Mouse (Mus musculus) neutrophil, adult 59 days (primary cell): ENCODE measurements around the gene Smok3a. TPM values are rescaled to one million over a fixed set of nuclear protein-coding genes. Genes with fewer than 3 reads are reported as not detected.

ENCODE experiments used
- total RNA-seq, 2 experiments: library from RNA; stranded (reverse); gene quantifications; 1 replicate in 1 of 2; 2 replicates in 1 of 2; pipeline ENCODE4 v1.2.4; 2023

Gene Smok3a
- total RNA-seq: not detected

DNA sequence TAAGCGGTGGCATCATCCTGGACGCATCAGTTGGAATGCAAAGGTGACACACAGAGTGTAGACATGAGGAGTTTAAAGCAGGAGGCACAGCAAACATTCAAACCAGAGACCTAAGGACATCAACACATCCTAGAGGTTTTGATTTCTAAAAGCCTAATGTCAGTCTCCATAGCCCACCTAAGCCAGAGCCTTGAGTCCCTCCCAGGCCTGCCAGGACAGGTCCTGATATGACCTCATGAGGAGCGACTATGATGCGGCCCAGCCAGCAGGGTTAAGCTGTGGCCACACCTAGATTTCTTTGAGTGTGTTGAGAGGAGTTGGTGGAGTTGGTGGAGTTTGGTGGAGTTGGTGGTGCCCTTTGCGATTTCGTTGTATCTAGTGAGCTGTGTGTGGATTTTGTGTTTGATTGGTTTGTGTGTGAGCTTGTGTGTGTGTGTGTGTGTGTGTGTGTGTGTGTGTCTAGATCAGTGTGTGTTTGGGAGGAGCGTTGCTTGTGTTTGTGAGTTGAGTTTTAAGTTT lies at the start of gene Smok3a, which contains the start of gene Smok3b:
Gene Smok3a, plus strand, starts transcription at position 301 of the 519 bp plus-strand sequence.
Gene Smok3b, plus strand, starts transcription at position 469 of the 519 bp plus-strand sequence.

DNA sequence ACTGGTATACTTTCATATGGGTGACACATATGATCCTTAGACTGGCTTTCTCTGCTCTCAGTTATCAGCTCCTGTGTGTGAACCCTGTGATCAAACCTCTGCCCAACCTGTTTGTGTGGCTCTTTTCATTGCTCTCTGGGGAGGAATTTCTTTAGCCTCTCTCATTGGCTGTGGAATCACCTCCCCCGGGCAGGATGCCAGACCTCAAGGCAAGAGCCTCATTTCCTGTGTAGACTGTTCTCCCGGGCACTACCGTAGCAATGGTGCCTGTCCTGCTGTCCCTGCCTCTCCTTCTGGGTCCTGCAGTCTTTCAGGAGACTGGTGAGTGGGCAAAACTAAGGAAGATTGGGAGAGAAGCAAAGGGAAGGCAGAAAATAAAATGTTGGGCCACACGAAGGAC lies 39.8 kb upstream of the Smok3a start, which contains the start of gene Azgp1:
Gene Azgp1, plus strand, starts transcription at position 221 of the 400 bp plus-strand sequence.

DNA sequence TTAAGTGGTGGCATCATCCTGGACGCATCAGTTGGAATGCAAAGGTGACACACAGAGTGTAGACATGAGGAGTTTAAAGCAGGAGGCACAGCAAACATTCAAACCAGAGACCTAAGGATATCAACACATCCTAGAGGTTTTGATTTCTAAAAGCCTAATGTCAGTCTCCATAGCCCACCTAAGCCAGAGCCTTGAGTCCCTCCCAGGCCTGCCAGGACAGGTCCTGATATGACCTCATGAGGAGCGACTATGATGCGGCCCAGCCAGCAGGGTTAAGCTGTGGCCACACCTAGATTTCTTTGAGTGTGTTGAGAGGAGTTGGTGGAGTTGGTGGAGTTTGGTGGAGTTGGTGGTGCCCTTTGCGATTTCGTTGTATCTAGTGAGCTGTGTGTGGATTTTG lies 31.8 kb downstream of the Smok3a start, which contains the start of gene Smok3c:
Gene Smok3c, plus strand, starts transcription at position 301 of the 400 bp plus-strand sequence.

Other genes with a start within 250 kb of the Smok3a start
- 10 to 100 TPM; 29.2 to 34.9 TPM for gene Ppp1r35, start 242.4 kb upstream of the Smok3a start, total RNA-seq
- 10 to 100 TPM; 32.5 to 35.7 TPM for gene Mepce, start 233.6 kb upstream of the Smok3a start, total RNA-seq
- 1 to 10 TPM; 2.8 to 3.3 TPM for gene Zcwpw1, start 233.5 kb upstream of the Smok3a start, total RNA-seq
- 100 to 1,000 TPM; 361 to 394 TPM for gene Pilra, start 185.0 kb upstream of the Smok3a start, total RNA-seq
- 100 to 1,000 TPM; 203 to 212 TPM for gene Pilrb1, start 163.2 kb upstream of the Smok3a start, total RNA-seq
- gene Pilrb2, start 149.4 kb upstream of the Smok3a start, total RNA-seq: 100 to 1,000 TPM; 258 to 269 TPM
- not detected for gene Cyp3a13, start 99.6 kb upstream of the Smok3a start, total RNA-seq
- not detected for gene Gjc3, start 58.2 kb upstream of the Smok3a start, total RNA-seq
- gene Azgp1, start 39.7 kb upstream of the Smok3a start, total RNA-seq: under 1 TPM; 0.64 to 0.91 TPM
- gene Smok3b, start 168 bp downstream of the Smok3a start, total RNA-seq: not detected
- not detected for gene Smok3c, start 31.9 kb downstream of the Smok3a start, total RNA-seq
- 1 to 10 TPM; 6.8 to 8.4 TPM for gene Zkscan1, start 63.8 kb downstream of the Smok3a start, total RNA-seq
- 1 to 10 TPM; 5.3 to 6.4 TPM for gene Zscan21, start 95.6 kb downstream of the Smok3a start, total RNA-seq
- 1 to 10 TPM; 4.4 to 4.8 TPM for gene Zfp113, start 134.5 kb downstream of the Smok3a start, total RNA-seq
- gene Cops6, start 139.8 kb downstream of the Smok3a start, total RNA-seq: 10 to 100 TPM; 40.2 to 44.5 TPM
- gene Ap4m1, start 150.7 kb downstream of the Smok3a start, total RNA-seq: 10 to 100 TPM; 24.8 to 30.5 TPM
- 100 to 1,000 TPM; 136 to 138 TPM for gene Mcm7, start 151.2 kb downstream of the Smok3a start, total RNA-seq
- gene Taf6, start 166.2 kb downstream of the Smok3a start, total RNA-seq: 10 to 100 TPM; 23.3 to 24.1 TPM
- 10 to 100 TPM in 1 of 2 experiments, 1 to 10 TPM in 1; 9.4 to 14.5 TPM for gene Cnpy4, start 166.2 kb downstream of the Smok3a start, total RNA-seq
- 1 to 10 TPM; 4.1 to 4.8 TPM for gene Mblac1, start 173.1 kb downstream of the Smok3a start, total RNA-seq
- under 1 TPM; 0.64 to 0.75 TPM for gene Nxpe5, start 204.6 kb downstream of the Smok3a start, total RNA-seq
- gene Lamtor4, start 234.2 kb downstream of the Smok3a start, total RNA-seq: 100 to 1,000 TPM; 171 to 172 TPM
- 100 to 1,000 TPM; 118 to 120 TPM for gene BC037034, start 242.8 kb downstream of the Smok3a start, total RNA-seq